Mouse (Mus musculus): ENCODE data around the gene Dnajc17.

GRCm38 (mm10) chr2:119175614-119176013 lies 33.0 kb downstream of the Dnajc17 start:
- TF ChIP-seq CTCF (IDR thresholded peaks at IDR 0.05 in 2 of 3, conservative IDR thresholded peaks at IDR 0.05 in 1 of 3; ENCODE audit: control insufficient read depth in 1 of 3, insufficient read depth in 1 of 3, low read depth in 2 of 3, low read length in 3 of 3, poor library complexity in 1 of 3, severe bottlenecking in 1 of 3): no peak
- no peak for TF ChIP-seq POLR2A (IDR thresholded peaks at IDR 0.05; ENCODE audit: control insufficient read depth in 1 of 2, insufficient read depth in 1 of 2, low read depth in 1 of 2, low read length in 2 of 2, poor library complexity in 1 of 2)
- no peak for TF ChIP-seq GATA1 (IDR thresholded peaks at IDR 0.05; ENCODE audit: low read depth, low read length)
- TF ChIP-seq ZMIZ1 (IDR thresholded peaks at IDR 0.05; ENCODE audit: low read depth, low read length): no peak
- no peak for TF ChIP-seq MAFK (IDR thresholded peaks at IDR 0.05; ENCODE audit: borderline replicate concordance, low read depth, low read length)
- no peak for TF ChIP-seq SIN3A (IDR thresholded peaks at IDR 0.05; ENCODE audit: low read length)
- no peak for TF ChIP-seq CHD2 (IDR thresholded peaks at IDR 0.05; ENCODE audit: low read length)
- no peak for TF ChIP-seq NELFE (IDR thresholded peaks at IDR 0.05; ENCODE audit: low read depth, low read length)
- TF ChIP-seq MAZ (IDR thresholded peaks at IDR 0.05; ENCODE audit: low read depth, low read length): no peak

Data from MEL (cell line).